Mouse (Mus musculus) spleen, adult 2 months (tissue): Measurements from ENCODE around the gene Ankrd63.

Experiments
- CTCF ChIP-seq: fragments of 200-500 bp; IDR thresholded peaks from 2 replicates; pipeline ENCODE4 v1.5.1; 2011; ENCODE audit warnings: mild to moderate bottlenecking, inconsistent platforms; ENCODE audit not compliant: insufficient read depth, insufficient read length, insufficient replicate concordance; ENCODE audit errors: extremely low read depth
- POLR2A ChIP-seq: fragments of 200-500 bp; IDR thresholded peaks from 2 replicates; pipeline ENCODE4 v1.6.1; 2011; ENCODE audit warnings: low read depth, low read length, inconsistent platforms

DNA sequence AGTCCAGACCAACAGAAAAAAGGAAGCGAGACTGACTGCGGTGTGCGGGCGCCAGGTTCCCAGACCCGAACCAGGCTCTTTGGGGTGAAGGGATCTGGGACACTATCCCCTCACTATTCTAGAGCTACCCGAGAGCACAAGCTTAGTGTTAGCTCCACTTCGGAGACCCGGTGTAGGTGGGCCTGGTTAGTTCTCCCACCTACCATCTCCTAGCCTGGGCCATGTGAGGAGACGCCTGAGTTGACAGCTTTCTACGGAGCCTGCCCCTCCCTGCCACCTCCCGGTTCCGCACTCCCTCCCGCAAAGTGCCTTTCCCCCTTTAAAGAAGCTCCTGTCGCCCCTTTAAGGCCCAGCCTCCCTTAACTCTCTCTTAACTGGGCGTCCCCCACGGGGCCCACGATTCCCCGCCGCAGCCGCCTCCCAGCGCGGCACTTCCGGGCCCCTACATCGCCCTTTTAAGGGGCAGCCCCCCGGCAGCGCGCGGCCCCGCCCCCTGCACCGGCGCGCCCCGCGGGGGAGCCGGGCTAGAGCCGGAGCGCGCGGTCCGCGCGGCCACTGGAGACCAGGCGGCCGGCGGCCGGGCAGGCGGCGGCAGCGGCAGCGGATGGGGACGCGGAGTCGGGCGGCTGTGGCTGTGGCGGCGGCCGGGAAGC, 41.6 kb upstream of the Ankrd63 start, which contains the start of gene Inafm2:
- TF ChIP-seq CTCF = no peak
- peak; percentile 15; the same call in 1 of the 2 replicates for TF ChIP-seq POLR2A
